Mouse (Mus musculus) neural tube, embryonic 14.5 days (tissue): ENCODE data around the gene Hapln2. TPM values are rescaled to one million over a fixed set of nuclear protein-coding genes. Genes with fewer than 3 reads are reported as not detected.

Experiments used
- ATAC-seq: fragments of 200-750 bp; cut with Nextera tagmentation; 2 replicates; pipeline ENCODE4 v1.8.0; 2017; ENCODE audit warnings: low read depth, mild to moderate bottlenecking, moderate TSS enrichment, moderate library complexity
- H3K27ac ChIP-seq: fragments of 300-500 bp; sonication (generic); 2 replicates; pipeline ENCODE4 v1.5.1; 2014; ENCODE audit warnings: low read depth, mild to moderate bottlenecking, control low read depth, low read length, moderate library complexity, mixed read lengths
- H3K27me3 ChIP-seq: fragments of 300-500 bp; sonication (generic); 2 replicates; pipeline ENCODE4 v1.6.1; 2014; ENCODE audit warnings: low read length; ENCODE audit not compliant: control insufficient read depth, insufficient read depth
- H3K36me3 ChIP-seq: fragments of 300-500 bp; sonication (generic); 2 replicates; pipeline ENCODE4 v1.6.1; 2014; ENCODE audit warnings: low read length, mixed read lengths; ENCODE audit not compliant: control insufficient read depth, insufficient read depth
- H3K4me1 ChIP-seq: fragments of 300-500 bp; sonication (generic); 2 replicates; pipeline ENCODE4 v1.6.1; 2014; ENCODE audit warnings: low read length; ENCODE audit not compliant: control insufficient read depth, insufficient read depth
- H3K4me2 ChIP-seq: fragments of 300-500 bp; sonication (generic); 2 replicates; pipeline ENCODE4 v1.6.1; 2014; ENCODE audit warnings: mild to moderate bottlenecking, low read depth, low read length, control low read depth
- H3K4me3 ChIP-seq: fragments of 300-500 bp; sonication (generic); 2 replicates; pipeline ENCODE4 v1.5.1; 2014; ENCODE audit warnings: low read depth, low read length, control low read depth, mixed read lengths
- H3K9ac ChIP-seq: fragments of 300-500 bp; sonication (generic); replicated peaks from 2 replicates; pipeline ENCODE4 v1.6.1; 2014; ENCODE audit warnings: low read depth, mild to moderate bottlenecking, control low read depth, low read length, mixed read lengths
- H3K9me3 ChIP-seq: fragments of 300-500 bp; sonication (generic); 2 replicates; pipeline ENCODE4 v1.6.1; 2016; ENCODE audit warnings: low read length; ENCODE audit not compliant: control insufficient read depth
- WGBS: fragments of 180-500 bp; shearing (Covaris S2); extraction: QIAGEN DNeasy Blood & Tissue Kit; methylation state at CpG from one replicate; pipeline ENCODE4 v1.1.7; 2014; 5-methylcytosine and 5-hydroxymethylcytosine counted together
- polyA plus RNA-seq: library from polyadenylated mRNA; unstranded; fragments of >200 nt; fragmentation: Nextera tagmentation; extraction: Ambion mirVana; gene quantifications from 2 replicates; pipeline ENCODE4 v1.2.1, GENCODE M21; 2014

Hapln2 gene
- polyA plus RNA-seq, 1 experiment from 2014 or later = 0.76 TPM

- no peaks in the 10 kb centered on the region for H3K27me3 ChIP-seq
- H3K9me3 ChIP-seq = no peaks in the 10 kb centered on the region
- H3K4me3 ChIP-seq = no peak overlapping the region
- H3K27ac ChIP-seq = no peak overlapping the region
- H3K9ac ChIP-seq = no peak overlapping the region
- 87% methylated on average over 5 of the region's 5 CpGs for WGBS
- H3K4me2 ChIP-seq = no peak overlapping the region
- peaks cover 28% of the 10 kb centered on the region for H3K4me1 ChIP-seq
- H3K36me3 ChIP-seq = no peaks in the 10 kb centered on the region
- no peak for ATAC-seq
These were observed 47.9 kb downstream of the Hapln2 start for GRCm38 (mm10) chr3:87979493-87979892.

DNA sequence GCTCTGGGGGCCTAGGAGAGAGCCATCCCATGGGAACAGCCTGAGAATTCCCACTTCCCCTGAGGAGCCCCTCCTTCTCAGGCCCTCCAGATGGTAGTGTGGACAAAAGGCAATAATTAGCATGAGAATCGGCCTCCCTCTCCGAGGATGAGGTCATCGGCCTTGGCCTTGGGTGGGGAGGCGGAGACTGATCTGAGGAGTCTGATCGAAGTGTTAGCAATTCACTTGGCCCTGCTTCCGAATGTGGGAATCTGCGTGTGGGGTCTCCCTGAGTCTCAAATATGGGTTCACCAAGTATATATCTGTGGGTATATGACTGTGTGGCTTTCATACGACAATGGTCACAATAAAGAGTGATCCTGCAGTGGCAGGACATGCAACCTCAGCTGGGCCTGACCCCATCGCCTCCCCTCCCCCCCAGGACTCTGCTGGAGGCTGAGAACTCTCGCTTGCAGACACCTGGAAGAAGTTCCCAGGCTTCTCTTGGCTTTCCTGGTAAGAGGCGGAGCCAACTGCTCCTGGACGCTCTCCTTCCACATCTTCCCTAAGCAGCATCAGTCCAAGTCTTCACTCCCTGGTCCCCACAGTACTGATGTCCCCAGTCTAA is 52.9 kb downstream of the Hapln2 start:
- H3K9me3 ChIP-seq = no peaks in the 10 kb centered on the region
- H3K4me2 ChIP-seq = peak overlapping the region; percentile 94
- H3K27ac ChIP-seq = peak overlapping the region; percentile 78
- peak; percentile 25 for ATAC-seq
- H3K4me3 ChIP-seq = peak overlapping the region; percentile 56; the same call in 1 of the 2 replicates
- 0 out of 2 replicates have a peak overlapping the region, but pooled peaks have one; percentile 34 for H3K9ac ChIP-seq
- peaks cover 29% of the 10 kb centered on the region for H3K4me1 ChIP-seq
- H3K36me3 ChIP-seq = no peaks in the 10 kb centered on the region
- WGBS = 12% methylated on average over 12 of the region's 12 CpGs
- no peaks in the 10 kb centered on the region for H3K27me3 ChIP-seq

GRCm38 (mm10) chr3:87973593-87974380 is 53.6 kb downstream of the Hapln2 start:
- peak overlapping the region; percentile 78 for H3K27ac ChIP-seq
- H3K4me2 ChIP-seq = peak overlapping the region; percentile 94
- peak overlapping the region; percentile 34; the same call in 1 of the 2 replicates for H3K9ac ChIP-seq

GRCm38 (mm10) chr3:87972776-87973175 is 54.6 kb downstream of the Hapln2 start:
- Histone ChIP-seq H3K9me3 (no peaks in the 10 kb centered on the region), H3K4me3 (peak overlapping the region; percentile 56), H3K36me3 (no peaks in the 10 kb centered on the region), H3K4me1 (peaks cover 29% of the 10 kb centered on the region), H3K9ac (peak overlapping the region; percentile 70), H3K27me3 (no peaks in the 10 kb centered on the region), H3K4me2 (peak overlapping the region; percentile 94), H3K27ac (peak overlapping the region; percentile 45; the same call in 1 of the 2 replicates)
- WGBS = 19% methylated on average over 5 of the region's 5 CpGs
- no peak for ATAC-seq

More at GRCm38 (mm10) chr3:87973593-87974380, 53.6 kb downstream of the Hapln2 start:
- ATAC-seq = no peak
- WGBS = 11% methylated on average over 14 of the region's 14 CpGs
- Histone ChIP-seq H3K36me3 (no peaks in the 10 kb centered on the region), H3K4me3 (peak overlapping the region; percentile 56), H3K4me1 (peaks cover 29% of the 10 kb centered on the region), H3K9me3 (no peaks in the 10 kb centered on the region), H3K27me3 (no peaks in the 10 kb centered on the region)

GRCm38 (mm10) chr3:87972203-87972664 is 55.1 kb downstream of the Hapln2 start:
- peak overlapping the region; percentile 56 for H3K4me3 ChIP-seq
- no peaks in the 10 kb centered on the region for H3K27me3 ChIP-seq
- ATAC-seq = peak; percentile 58; the same call in 1 of the 2 replicates
- no peaks in the 10 kb centered on the region for H3K36me3 ChIP-seq
- peak overlapping the region; percentile 70 for H3K9ac ChIP-seq
- H3K4me2 ChIP-seq = peak overlapping the region; percentile 94
- peaks cover 29% of the 10 kb centered on the region for H3K4me1 ChIP-seq
- 3% methylated on average over 8 of the region's 8 CpGs for whole genome bisulfite sequencing
- H3K27ac ChIP-seq = peak overlapping the region; percentile 45; the same call in 1 of the 2 replicates
- no peaks in the 10 kb centered on the region for H3K9me3 ChIP-seq

Other genes starting within 250 kb of the Hapln2 start
- gene Ntrk1, start 232.4 kb downstream of the Hapln2 start, polyA plus RNA-seq = 0.80 and 103 TPM in 2 replicates
- gene Insrr, start 230.6 kb downstream of the Hapln2 start, polyA plus RNA-seq = 0.27 and 3.1 TPM in 2 replicates
- 3.6 and 9.1 TPM in 2 replicates for gene Pear1, start 203.3 kb downstream of the Hapln2 start, polyA plus RNA-seq
- not detected in 2 replicates for gene Sh2d2a, start 180.8 kb downstream of the Hapln2 start, polyA plus RNA-seq
- gene Prcc, start 142.0 kb downstream of the Hapln2 start, polyA plus RNA-seq = 16.0 and 16.9 TPM in 2 replicates
- gene Hdgf, start 121.3 kb downstream of the Hapln2 start, polyA plus RNA-seq = 128 and 151 TPM in 2 replicates
- gene Mrpl24, start 108.1 kb downstream of the Hapln2 start, polyA plus RNA-seq = 53.5 and 58.9 TPM in 2 replicates
- gene Isg20l2, start 97.3 kb downstream of the Hapln2 start, polyA plus RNA-seq = 16.1 and 23.1 TPM in 2 replicates
- 19.7 and 20.6 TPM in 2 replicates for gene Rrnad1, start 96.9 kb downstream of the Hapln2 start, polyA plus RNA-seq
- gene Crabp2, start 78.9 kb downstream of the Hapln2 start, polyA plus RNA-seq = 45.5 and 103 TPM in 2 replicates
- gene Nes, start 56.5 kb downstream of the Hapln2 start, polyA plus RNA-seq = 11.1 and 16.7 TPM in 2 replicates
- 79.5 and 107 TPM in 2 replicates for gene Bcan, start 27.4 kb downstream of the Hapln2 start, polyA plus RNA-seq
- gene Gpatch4, start 15.5 kb upstream of the Hapln2 start, polyA plus RNA-seq = 31.2 and 36.5 TPM in 2 replicates
- gene Naxe, start 30.9 kb upstream of the Hapln2 start, polyA plus RNA-seq = 157 and 167 TPM in 2 replicates
- not detected in 2 replicates for gene Ttc24, start 50.7 kb upstream of the Hapln2 start, polyA plus RNA-seq
- gene Iqgap3, start 54.4 kb upstream of the Hapln2 start, polyA plus RNA-seq = 1.2 and 2.5 TPM in 2 replicates
- gene Mef2d, start 114.8 kb upstream of the Hapln2 start, polyA plus RNA-seq = 19.6 and 20.4 TPM in 2 replicates
- 0.51 and 0.85 TPM in 2 replicates for gene Rhbg, start 227.1 kb upstream of the Hapln2 start, polyA plus RNA-seq